8 mouse cellular contexts compared by ENCODE assay signal in genomic region chr4:55077133-55077889, GRCm38 (mm10).
DNase-seq lines count a peak whose midpoint lies in the region; ATAC-seq and TF ChIP-seq lines count a peak whose summit lies in the region.

No protein-coding gene starts in this region.

- H3K9me3 ChIP-seq in embryonic facial prominence, embryonic 12.5 days: no peaks in the 10 kb centered on the region
- no peaks in the 10 kb centered on the region for H3K9me3 ChIP-seq in midbrain, postnatal 0 days (ENCODE audit: low read length)

- peaks cover 9% of the 10 kb centered on the region; the same call in 1 of the 2 replicates for H3K4me1 ChIP-seq in embryonic facial prominence, embryonic 12.5 days
- peaks cover 10% of the 10 kb centered on the region; the same call in 1 of the 2 replicates for H3K4me1 ChIP-seq in midbrain, postnatal 0 days (ENCODE audit: insufficient read depth, low read length)
- no peaks in the 10 kb centered on the region for H3K4me1 ChIP-seq in thymus, adult 2 months (replicated peaks; ENCODE audit: control insufficient read depth, insufficient read depth, low read length)

- peaks cover 65% of the 10 kb centered on the region for H3K36me3 ChIP-seq in embryonic facial prominence, embryonic 12.5 days
- peaks cover 39% of the 10 kb centered on the region for H3K36me3 ChIP-seq in midbrain, postnatal 0 days (ENCODE audit: insufficient read depth, low read length)
- H3K36me3 ChIP-seq in thymus, adult 2 months (ENCODE audit: control insufficient read depth, insufficient read depth, low read length): no peaks in the 10 kb centered on the region

- H3K27ac ChIP-seq in embryonic facial prominence, embryonic 12.5 days: 0 out of 2 replicates have a peak overlapping the region, but pooled peaks have one; percentile 32
- H3K27ac ChIP-seq in midbrain, postnatal 0 days (ENCODE audit: low read depth, low read length): peak overlapping the region; percentile 38
- H3K27ac ChIP-seq in thymus, adult 2 months (ENCODE audit: control insufficient read depth, insufficient read depth, low read length): no peak overlapping the region

- peak; percentile 51 for TF ChIP-seq CTCF in midbrain, postnatal 0 days (IDR thresholded peaks at IDR 0.05)
- no peak for TF ChIP-seq CTCF in thymus, adult 2 months (IDR thresholded peaks at IDR 0.05; ENCODE audit: borderline replicate concordance, control insufficient read depth, extremely low read depth, insufficient read depth, low read length, poor library complexity)

- no peak overlapping the region for H3K9ac ChIP-seq in embryonic facial prominence, embryonic 12.5 days
- H3K9ac ChIP-seq in midbrain, postnatal 0 days (replicated peaks; ENCODE audit: low read length, poor library complexity, severe bottlenecking): no peak overlapping the region

- no peak for TF ChIP-seq POLR2A in thymus, adult 2 months (IDR thresholded peaks at IDR 0.05; ENCODE audit: control insufficient read depth, extremely low read depth, insufficient read depth, low read length, poor library complexity)

- no peak for ATAC-seq in embryonic facial prominence, embryonic 12.5 days (ENCODE audit: insufficient number of reproducible peaks, insufficient read depth, low FRiP score, low TSS enrichment)
- peak; percentile 49; the same call in 1 of the 2 replicates for ATAC-seq in midbrain, postnatal 0 days (ENCODE audit: low FRiP score)
- ATAC-seq in monocyte, adult 5-6 weeks (replicated peaks; ENCODE audit: insufficient number of reproducible peaks, low FRiP score, low TSS enrichment, poor library complexity, severe bottlenecking): no peak

- no peaks in the 10 kb centered on the region for H3K27me3 ChIP-seq in embryonic facial prominence, embryonic 12.5 days
- H3K27me3 ChIP-seq in midbrain, postnatal 0 days (ENCODE audit: insufficient read depth, low read length): no peaks in the 10 kb centered on the region
- H3K27me3 ChIP-seq in thymus, adult 2 months (ENCODE audit: control insufficient read depth, insufficient read depth, low read length): no peaks in the 10 kb centered on the region

- H3K4me3 ChIP-seq in embryonic facial prominence, embryonic 12.5 days: no peak overlapping the region
- H3K4me3 ChIP-seq in midbrain, postnatal 0 days (ENCODE audit: low read depth, low read length): no peak overlapping the region
- no peak overlapping the region for H3K4me3 ChIP-seq in thymus, adult 2 months (ENCODE audit: control insufficient read depth, insufficient read depth, low read length)

- 59% methylated on average over 11 of the region's 11 CpGs for WGBS in embryonic facial prominence, embryonic 12.5 days
- 16% methylated on average over 11 of the region's 11 CpGs for WGBS in midbrain, postnatal 0 days
- WGBS in thymus, adult 2 months: 92% methylated on average over 11 of the region's 11 CpGs

- H3K4me2 ChIP-seq in embryonic facial prominence, embryonic 12.5 days (replicated peaks): no peak overlapping the region
- no peak overlapping the region for H3K4me2 ChIP-seq in midbrain, postnatal 0 days (ENCODE audit: low read depth, low read length, poor library complexity, severe bottlenecking)

- DNase-seq in cerebellum, postnatal 10 days: peak; percentile 75 to 80
- no peak for DNase-seq in cerebellum, adult 11 months
- DNase-seq in heart, postnatal 4 days: peak; percentile 33
- DNase-seq in layer of hippocampus, adult 9-10 months (ENCODE audit: low spot score): peak; percentile 20
- peak; percentile 80 for DNase-seq in midbrain, postnatal 0 days (ENCODE audit: low spot score)
- no peak for DNase-seq in thymus, adult 2 months

Comparison
In these comparisons a context has a peak if more than half of its experiments do, and no peak if none do; other contexts are left out.
1. DNase-seq: peak in cerebellum, postnatal 10 days (2 of 2), heart, postnatal 4 days (single experiment), layer of hippocampus, adult 9-10 months (single experiment) and midbrain, postnatal 0 days (single experiment); none in cerebellum, adult 11 months (single experiment) and thymus, adult 2 months (single experiment).